ENCODE assay signal across 10 mouse cellular contexts in the genomic region with DNA sequence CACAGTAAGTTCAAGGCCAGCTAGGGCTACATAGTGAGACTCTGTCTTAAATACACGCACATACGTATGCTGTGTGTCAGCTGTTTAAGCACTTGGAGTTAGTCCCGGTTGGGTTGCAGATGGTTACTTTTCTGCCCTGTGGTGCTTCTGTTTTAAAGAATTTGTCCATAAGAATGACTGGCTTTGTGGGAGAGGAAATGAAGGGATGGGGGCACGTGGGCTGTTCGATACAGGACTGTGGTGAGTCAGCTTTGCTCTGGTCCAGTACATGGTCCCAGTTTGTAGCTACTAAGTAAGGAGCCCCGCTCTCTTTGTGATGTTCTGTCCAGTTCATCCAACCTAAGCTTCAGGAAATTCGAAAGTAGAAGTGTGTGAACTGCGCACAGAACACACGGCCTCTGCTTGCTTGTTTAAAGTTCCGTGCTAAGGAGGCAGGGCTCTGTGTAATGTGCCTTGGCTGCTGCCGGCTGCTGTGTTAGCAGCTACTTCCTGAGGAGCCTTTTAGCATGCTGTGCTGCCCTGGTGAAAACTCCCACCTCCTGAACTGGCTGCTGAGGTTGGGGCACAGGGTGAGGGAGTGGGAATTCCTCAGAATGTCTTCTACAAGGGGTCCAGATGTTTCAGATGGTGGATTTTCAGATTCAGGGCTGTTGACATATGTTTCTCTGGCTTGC. TPM values are rescaled to one million over a fixed set of nuclear protein-coding genes. Genes with fewer than 3 reads are reported as not detected.
DNase-seq lines count a peak whose midpoint lies in the region; ATAC-seq and TF ChIP-seq lines count a peak whose summit lies in the region.
"Had no signal": no experiment of that assay in that cellular context is flagged by ENCODE, and none has a peak within 500 bp of the region (broad histone marks: within the 10 kb centered on the region; RNA-seq: fewer than 3 reads in every experiment).

No protein-coding gene starts in this region.

- H3K4me3 ChIP-seq in forebrain, postnatal 0 days (ENCODE audit: low read depth, low read length) = no peak overlapping the region
- H3K4me3 ChIP-seq in forebrain, embryonic 12.5 days (replicated peaks) = no peak overlapping the region
- peak overlapping the region; percentile 26 for H3K4me3 ChIP-seq in macrophage (ENCODE audit: inconsistent target)
- H3K4me3 ChIP-seq in left cerebral cortex, adult 2 months = no peak overlapping the region
- H3K4me3 ChIP-seq in forebrain, embryonic 15.5 days = no peak overlapping the region

- no peak for DNase-seq in forebrain, postnatal 0 days
- peak; percentile 40 for DNase-seq in 3T3-L1 (ENCODE audit: low read depth, low spot score)
- DNase-seq in fibroblast of lung, adult 2 months (ENCODE audit: low read depth) = peak; percentile 49
- no peak for DNase-seq in left cerebral cortex, adult 2 months (ENCODE audit: extremely low spot score in 1 of 2, low spot score in 2 of 2)
- no peak for DNase-seq in natural killer cell, adult 2 months (ENCODE audit: low spot score in 2 of 2)
- DNase-seq: cerebellum, adult 9-10 months had no signal

- H3K9me3 ChIP-seq in forebrain, postnatal 0 days (ENCODE audit: low read length) = no peaks in the 10 kb centered on the region
- H3K9me3 ChIP-seq in forebrain, embryonic 12.5 days = no peaks in the 10 kb centered on the region
- H3K9me3 ChIP-seq in forebrain, embryonic 15.5 days = no peaks in the 10 kb centered on the region

- H3K27me3 ChIP-seq in forebrain, postnatal 0 days (ENCODE audit: insufficient read depth, low read length) = no peaks in the 10 kb centered on the region
- no peaks in the 10 kb centered on the region for H3K27me3 ChIP-seq in forebrain, embryonic 12.5 days
- no peaks in the 10 kb centered on the region for H3K27me3 ChIP-seq in forebrain, embryonic 15.5 days
- H3K27me3 ChIP-seq: CH12.LX had no signal

- H3K79me2 ChIP-seq in macrophage (ENCODE audit: inconsistent target) = peaks cover 100% of the 10 kb centered on the region

- peak; percentile 42; the same call in 1 of the 2 replicates for ATAC-seq in forebrain, postnatal 0 days
- ATAC-seq in forebrain, embryonic 12.5 days (ENCODE audit: low FRiP score) = no peak
- ATAC-seq in forebrain, embryonic 15.5 days (replicated peaks) = no peak; the same call in 1 of the 2 replicates

- 46% methylated on average over 11 of the region's 11 CpGs for WGBS in forebrain, postnatal 0 days
- WGBS in forebrain, embryonic 12.5 days = 56% methylated on average over 11 of the region's 11 CpGs
- WGBS in macrophage (ENCODE audit: missing documents) = 8% methylated on average over 11 of the region's 11 CpGs
- WGBS in forebrain, embryonic 15.5 days = 47% methylated on average over 11 of the region's 11 CpGs

- no peak overlapping the region for H3K4me2 ChIP-seq in forebrain, postnatal 0 days (ENCODE audit: low read depth)
- H3K4me2 ChIP-seq in forebrain, embryonic 12.5 days = no peak overlapping the region
- no peak overlapping the region for H3K4me2 ChIP-seq in forebrain, embryonic 15.5 days (replicated peaks)

- intact Hi-C loops in left cerebral cortex, adult 2 months (cut with DNase I) = no loop called here

- TF ChIP-seq CTCF in forebrain, postnatal 0 days (IDR thresholded peaks at IDR 0.05; ENCODE audit: low read depth) = no peak
- no peak for TF ChIP-seq CTCF in left cerebral cortex, adult 2 months (IDR thresholded peaks at IDR 0.05)

- no peak overlapping the region for H3K27ac ChIP-seq in forebrain, postnatal 0 days (ENCODE audit: low read depth, low read length)
- no peak overlapping the region; the same call in 1 of the 2 replicates for H3K27ac ChIP-seq in forebrain, embryonic 12.5 days
- H3K27ac ChIP-seq in macrophage = peak overlapping the region; percentile 19; the same call in 1 of the 2 replicates
- H3K27ac ChIP-seq in left cerebral cortex, adult 2 months = no peak overlapping the region
- no peak overlapping the region for H3K27ac ChIP-seq in forebrain, embryonic 15.5 days (replicated peaks)

- H3K36me3 ChIP-seq in forebrain, postnatal 0 days (ENCODE audit: insufficient read depth) = no peaks in the 10 kb centered on the region
- no peaks in the 10 kb centered on the region for H3K36me3 ChIP-seq in forebrain, embryonic 12.5 days (replicated peaks)
- no peaks in the 10 kb centered on the region for H3K36me3 ChIP-seq in macrophage (ENCODE audit: inconsistent target)
- no peaks in the 10 kb centered on the region for H3K36me3 ChIP-seq in forebrain, embryonic 15.5 days

- peaks cover 30% of the 10 kb centered on the region for H3K4me1 ChIP-seq in forebrain, postnatal 0 days (ENCODE audit: insufficient read depth)
- H3K4me1 ChIP-seq in forebrain, embryonic 12.5 days = peaks cover 54% of the 10 kb centered on the region
- H3K4me1 ChIP-seq in forebrain, embryonic 15.5 days = peaks cover 59% of the 10 kb centered on the region

- no peak overlapping the region for H3K9ac ChIP-seq in forebrain, postnatal 0 days
- no peak overlapping the region for H3K9ac ChIP-seq in forebrain, embryonic 12.5 days
- no peak overlapping the region for H3K9ac ChIP-seq in forebrain, embryonic 15.5 days (replicated peaks)

RNA-seq across cellular contexts. Expression of gene Med13l, which starts 31.5 kb away (rescaled TPM):
- total RNA-seq in forebrain, postnatal 0 days (2014; rRNA removed) = 27.9 and 31.0 TPM in 2 replicates
- polyA plus RNA-seq in forebrain, postnatal 0 days (2015; fragmentation: Nextera tagmentation; extraction: Ambion mirVana) = 9.1 and 12.5 TPM in 2 replicates
- polyA plus RNA-seq in forebrain, embryonic 12.5 days (2016; fragmentation: Nextera tagmentation; extraction: Ambion mirVana) = 17.7 and 19.1 TPM in 2 replicates
- 100 to 1,000 TPM; 120 to 443 (median 144) TPM for total RNA-seq in macrophage (2018; cell fraction: chromatin; rRNA removed)
- 10 to 100 TPM; 27.9 to 64.0 (median 33.9) TPM for total RNA-seq in macrophage (2018; cell fraction: cytosol; rRNA removed)
- total RNA-seq in macrophage (2018; cell fraction: nucleus; rRNA removed) = 100 to 1,000 TPM in 21 of 26 experiments, 10 to 100 TPM in 5; 76.5 to 395 (median 107) TPM
- polyA plus RNA-seq in macrophage (2018) = 10.0 to 13.9 TPM (median 13.2 TPM) in 3 replicates
- 100 to 1,000 TPM; 118 to 123 TPM for total RNA-seq in left cerebral cortex, adult 2 months (2021)
- polyA plus RNA-seq in forebrain, embryonic 15.5 days (2015; fragmentation: Nextera tagmentation; extraction: Ambion mirVana) = 23.7 and 23.9 TPM in 2 replicates

Comparison
In these comparisons a context has a peak if more than half of its experiments do, and no peak if none do; other contexts are left out.
1. DNase-seq: peak in 3T3-L1 (single experiment) and fibroblast of lung, adult 2 months (single experiment); none in forebrain, postnatal 0 days (single experiment), left cerebral cortex, adult 2 months (0 of 2) and natural killer cell, adult 2 months (0 of 2).